Mouse (Mus musculus): ENCODE data around the gene Twist2.

Twist2 gene

DNA sequence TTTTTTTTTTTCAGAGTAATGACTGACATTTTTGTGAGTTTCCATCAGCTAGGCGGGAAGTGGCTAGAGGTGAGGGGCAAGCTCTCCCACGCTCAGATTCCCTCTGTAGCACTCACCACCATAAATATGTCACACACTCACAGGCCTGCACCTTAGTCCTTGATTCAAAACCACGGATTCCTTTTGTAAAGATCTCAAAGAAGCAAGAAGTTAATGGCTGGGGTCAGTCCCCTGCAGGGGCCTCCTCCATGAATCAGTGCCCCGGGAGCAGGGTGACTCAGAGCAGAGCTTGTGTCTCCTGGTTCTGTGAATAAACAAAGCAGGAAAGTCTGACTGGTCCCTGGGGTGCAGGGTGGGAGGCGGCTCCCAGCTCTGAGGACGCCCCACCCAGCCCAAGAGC, 15.3 kb downstream of the Twist2 start:
- no peak for DNase-seq (ENCODE audit: extremely low read depth, low read depth)

DNA sequence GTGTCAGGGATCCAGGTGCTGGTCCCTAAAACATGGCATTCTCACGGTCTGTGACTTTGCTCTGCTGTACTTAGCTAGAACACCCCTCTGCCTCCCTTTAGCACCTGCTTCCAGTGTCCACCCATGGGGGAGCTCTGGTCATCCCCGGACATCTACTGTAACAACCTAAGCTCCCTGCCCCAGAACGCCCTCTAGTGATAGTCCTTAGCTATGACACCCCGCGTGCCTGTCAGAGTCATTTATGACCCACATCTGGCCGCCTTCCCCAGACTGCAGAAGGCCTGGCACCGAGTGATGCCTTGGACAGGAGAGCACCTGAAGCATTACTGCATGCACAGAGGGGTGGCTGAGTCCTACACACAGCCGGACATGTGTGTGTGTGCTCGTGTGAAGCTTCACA, 18.0 kb downstream of the Twist2 start:
- DNase-seq (ENCODE audit: extremely low read depth, low read depth): no peak

DNA sequence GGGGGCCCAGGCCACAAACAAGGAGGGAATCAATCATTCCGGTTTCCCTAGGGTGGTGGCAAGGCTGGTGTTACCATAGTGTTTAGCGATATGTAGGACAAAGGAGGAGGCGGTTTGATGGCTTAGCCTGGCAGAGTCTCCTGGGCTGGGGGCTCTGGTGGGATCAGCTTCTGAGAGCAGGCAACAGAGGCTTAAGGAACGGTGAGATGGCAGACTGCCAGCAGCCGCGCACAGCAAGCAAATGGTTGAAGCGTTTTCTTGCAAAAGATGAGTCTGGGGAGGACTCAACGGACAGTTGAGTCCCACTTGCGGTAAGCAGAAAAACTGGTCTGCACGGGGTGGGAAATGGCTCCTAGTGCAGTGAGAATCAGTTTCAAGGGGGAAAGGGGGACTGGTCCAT, 19.3 kb downstream of the Twist2 start:
- DNase-seq (ENCODE audit: extremely low read depth, low read depth): no peak

DNA sequence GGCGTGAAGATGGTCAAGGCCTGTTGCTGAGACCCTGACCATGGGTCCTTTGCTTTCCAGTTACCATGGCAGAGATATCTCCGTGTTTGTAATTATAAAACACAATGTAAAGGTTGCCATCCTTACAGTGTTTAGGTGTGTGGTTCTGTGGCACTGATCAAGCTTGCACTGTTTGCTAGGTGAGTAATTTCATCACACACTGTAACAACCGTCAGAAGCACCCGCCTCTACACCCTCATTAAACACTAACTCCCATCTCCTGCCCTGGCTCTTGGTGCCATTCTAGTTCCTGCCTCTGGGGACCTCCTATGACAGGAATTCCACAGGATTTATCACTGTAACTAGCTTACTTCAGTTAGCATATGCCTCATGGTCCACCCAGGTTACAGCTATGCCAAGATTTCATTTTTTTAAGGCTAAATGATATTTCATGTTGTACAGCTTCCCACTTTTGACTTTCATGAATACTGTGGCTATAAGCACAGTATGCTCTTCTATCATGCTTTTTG, 21.1 kb downstream of the Twist2 start:
- no peak for DNase-seq (ENCODE audit: extremely low read depth, low read depth)

DNA sequence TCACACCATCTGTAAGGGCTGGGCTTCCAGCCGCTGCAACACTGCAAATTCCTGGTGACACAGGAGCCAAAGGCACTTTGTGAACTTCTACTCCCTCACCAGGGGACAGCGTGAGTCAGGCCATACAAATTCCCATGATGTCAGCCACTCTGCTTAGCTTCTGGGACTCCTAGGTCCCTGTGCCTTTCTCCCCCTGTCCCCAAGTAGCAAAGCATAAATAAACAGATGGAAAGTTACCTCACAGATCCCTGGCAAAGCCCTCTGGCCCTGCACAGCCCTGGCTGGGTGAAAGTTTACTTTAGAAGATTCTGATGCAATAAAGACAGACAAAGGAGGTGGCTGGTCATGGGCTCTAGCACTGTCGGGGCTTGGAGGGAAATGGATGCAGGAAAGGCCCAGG, 22.3 kb downstream of the Twist2 start:
- DNase-seq (ENCODE audit: extremely low read depth, low read depth): no peak

DNA sequence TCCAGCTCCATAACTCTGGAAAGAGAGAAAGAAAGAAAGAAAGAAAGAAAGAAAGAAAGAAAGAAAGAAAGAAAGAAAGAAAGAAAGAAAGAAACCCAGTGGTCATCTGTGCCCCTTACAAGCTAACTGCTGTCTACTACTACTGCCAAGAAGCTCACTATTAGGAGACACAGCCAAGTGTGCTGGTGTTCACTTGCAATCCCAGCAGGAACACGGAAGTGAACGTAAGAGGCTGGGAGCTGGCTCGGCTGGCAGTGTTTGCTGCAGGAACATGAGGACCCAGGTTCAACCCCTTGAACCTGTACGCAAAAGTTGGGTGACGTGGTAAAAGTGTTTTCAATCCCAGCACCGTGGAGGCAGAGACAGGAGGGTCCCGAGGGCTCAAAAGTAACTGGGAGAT, 22.7 kb downstream of the Twist2 start:
- DNase-seq (ENCODE audit: extremely low read depth, low read depth): no peak

DNA sequence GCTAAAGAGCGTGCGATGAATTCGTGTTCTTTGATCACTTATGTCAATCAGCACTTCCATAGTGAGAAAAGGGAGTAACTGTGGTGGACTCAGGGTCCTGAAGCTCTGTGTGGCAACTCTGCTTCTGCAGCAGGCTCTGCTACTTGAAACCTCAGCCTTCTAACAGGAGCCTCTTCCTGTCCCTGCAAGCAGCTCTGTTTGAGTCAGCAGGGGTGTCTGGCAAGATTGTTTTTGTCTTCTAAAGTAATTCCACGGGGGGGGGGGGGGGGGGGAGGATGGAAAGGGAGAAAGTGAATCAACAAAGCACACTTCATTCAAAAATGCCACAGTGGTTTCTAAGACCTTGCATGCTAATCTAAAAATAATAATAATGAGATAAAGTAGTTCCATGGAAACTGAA, 24.0 kb downstream of the Twist2 start:
- DNase-seq (ENCODE audit: extremely low read depth, low read depth): no peak

DNA sequence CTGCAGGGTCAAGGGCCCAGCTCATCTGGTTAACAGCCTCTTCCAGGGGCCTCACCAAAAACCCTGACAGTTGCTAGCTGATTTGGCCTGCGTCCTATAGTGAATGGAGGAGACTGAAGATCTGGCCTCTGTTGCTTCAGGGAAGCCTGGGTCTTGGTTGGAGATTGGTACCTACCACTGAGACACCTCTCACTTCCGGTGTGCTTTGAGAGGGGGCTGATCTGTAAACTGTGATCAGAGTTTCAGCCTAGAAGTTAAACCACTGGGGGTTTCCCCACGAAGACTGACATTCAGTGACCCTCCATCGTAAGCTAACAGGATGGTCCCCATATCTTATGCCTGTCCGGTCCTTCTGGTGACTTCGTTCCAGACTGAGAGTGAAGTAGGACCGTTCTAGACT, 30.7 kb downstream of the Twist2 start:
- DNase-seq (ENCODE audit: extremely low read depth, low read depth): no peak

DNA sequence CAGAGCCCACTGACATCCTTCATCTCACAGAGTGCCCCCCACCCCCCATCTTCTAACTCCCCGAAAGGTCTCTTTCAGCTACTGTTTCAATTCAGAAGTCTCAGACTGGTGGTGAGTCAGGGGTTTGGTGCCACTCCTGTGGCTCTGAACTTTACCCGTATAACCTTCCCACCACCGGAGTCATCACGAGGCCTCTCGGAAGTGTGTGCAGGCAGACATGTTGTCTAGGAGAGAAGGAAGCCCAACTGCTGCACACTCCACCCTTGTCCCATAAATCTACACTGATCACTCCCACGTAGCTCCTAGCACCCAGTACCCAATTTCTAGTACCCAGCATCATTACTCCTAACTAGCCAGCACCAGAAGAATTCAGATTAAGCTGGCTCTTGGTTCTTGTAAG, 38.3 kb downstream of the Twist2 start:
- no peak for DNase-seq (ENCODE audit: extremely low read depth, low read depth)

DNA sequence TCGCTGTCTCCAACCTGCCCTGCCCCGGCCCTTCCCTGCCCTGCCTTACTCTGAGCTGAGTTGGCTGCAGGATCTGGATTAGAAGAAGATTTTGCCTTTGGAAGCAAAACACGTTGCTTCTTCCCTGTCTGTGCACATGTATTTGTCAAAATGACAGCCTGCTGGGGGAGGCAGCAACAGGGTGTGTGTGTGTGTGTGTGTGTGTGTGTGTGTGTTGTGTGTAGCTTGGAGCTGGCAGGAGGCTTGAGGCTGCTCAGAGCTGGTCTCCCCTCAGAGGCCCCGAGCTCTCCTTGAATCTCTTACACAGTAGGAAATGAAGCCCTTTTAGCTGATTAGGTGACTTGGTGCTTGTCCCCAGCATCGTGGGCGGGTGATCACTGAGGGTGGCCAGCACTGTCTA, 38.7 kb downstream of the Twist2 start:
- no peak for DNase-seq (ENCODE audit: extremely low read depth, low read depth)

DNA sequence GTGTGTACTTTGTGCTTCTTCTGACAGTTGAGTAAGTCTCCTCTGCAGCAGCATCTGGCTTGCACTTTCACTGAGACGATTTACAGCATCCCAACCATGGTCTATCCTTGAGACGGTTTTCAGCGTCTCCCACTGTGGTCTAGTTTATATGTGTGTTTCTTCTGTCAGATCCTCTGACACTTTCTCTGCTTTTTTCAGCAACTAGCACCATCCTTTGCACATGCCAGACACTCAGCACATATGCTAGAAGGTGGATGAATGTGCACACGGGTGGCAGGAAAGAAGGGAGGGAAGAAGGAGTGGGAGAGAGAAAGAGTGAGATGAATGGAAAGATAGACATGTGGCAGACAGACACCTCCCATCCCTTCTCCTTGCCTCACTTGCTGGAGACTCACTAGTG, 43.0 kb downstream of the Twist2 start:
- no peak for DNase-seq (ENCODE audit: extremely low read depth, low read depth)

DNA sequence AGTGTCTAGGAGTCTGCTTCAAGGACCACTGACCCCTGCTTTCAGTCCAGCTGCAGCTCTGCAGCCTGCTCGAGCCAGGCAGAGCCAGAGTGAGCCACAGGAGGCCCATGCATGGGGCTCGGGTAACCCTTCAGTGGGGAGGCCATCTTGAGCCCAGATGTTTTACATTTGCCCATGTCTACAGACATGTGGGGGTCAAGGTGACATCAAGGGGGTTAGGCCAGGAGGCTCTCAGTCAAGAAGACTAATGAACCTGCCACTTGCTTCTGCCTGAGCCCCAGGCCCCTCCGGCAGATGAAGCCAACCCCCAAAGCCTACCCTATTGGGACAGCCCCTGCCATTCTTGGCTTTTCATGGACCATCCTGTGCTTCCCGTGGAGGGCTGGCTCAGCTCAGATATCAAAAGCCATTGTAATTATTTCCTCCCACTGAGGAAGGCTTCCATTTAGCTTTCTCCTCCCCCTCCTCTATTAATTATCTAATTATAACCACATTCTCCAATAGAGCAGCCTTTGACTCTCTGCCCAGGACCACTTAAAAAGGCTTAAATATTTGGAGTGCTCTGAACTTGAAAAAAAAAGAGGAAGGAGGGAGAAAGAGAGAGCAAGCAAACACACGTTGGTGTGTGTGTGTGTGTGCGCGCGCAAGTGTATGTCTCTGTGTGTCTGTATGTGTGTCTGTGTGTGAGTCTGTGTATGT, 43.6 kb downstream of the Twist2 start:
- DNase-seq (ENCODE audit: extremely low read depth, low read depth): no peak

DNA sequence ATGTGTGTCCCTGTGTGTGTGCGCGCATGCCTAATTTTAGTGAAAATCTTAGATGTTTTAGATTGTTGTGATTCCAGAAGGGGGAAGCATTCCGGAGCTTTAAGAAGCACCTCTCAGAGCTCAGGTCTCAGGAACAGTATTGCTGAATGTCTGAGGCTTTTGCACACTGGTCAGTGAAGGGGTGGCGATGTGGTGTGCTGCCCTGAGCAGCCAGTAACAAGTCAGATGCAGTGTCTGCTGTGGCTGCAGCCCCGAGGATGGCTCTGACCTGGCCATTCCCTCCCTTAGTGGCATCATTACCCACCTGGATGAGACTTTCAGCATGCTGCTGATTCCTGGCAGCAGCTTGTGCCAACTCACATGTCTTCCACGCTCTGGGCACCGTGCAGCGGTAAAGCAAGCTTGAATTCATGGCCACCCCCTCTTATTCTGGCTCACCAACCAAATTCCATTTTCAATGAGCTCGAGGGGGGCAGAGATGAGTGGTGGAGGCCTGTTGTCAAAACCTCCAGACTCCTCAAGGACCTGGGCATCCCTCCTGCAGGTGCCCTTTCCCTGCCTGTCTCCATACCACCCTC, 44.2 kb downstream of the Twist2 start:
- no peak for DNase-seq (ENCODE audit: extremely low read depth, low read depth)

DNA sequence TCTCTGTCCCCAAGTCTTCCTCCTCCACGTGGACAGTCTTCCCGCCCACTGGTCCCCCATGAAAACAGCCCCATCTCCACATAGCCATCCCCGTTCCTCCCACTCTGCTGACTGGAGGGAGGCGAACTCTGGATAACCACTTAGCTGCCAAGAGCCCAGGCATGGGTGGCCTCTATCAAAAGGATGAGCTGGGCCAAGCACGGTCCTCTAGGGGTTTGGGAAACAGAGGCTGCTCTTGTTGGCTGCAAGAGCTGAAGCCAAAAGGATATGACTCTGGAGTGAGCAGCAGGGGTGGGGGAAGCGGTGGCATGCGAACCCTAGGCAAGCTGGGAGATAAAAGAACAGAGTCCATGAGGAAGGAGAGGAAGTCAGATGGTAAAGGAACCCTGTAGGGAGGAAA, 50.0 kb downstream of the Twist2 start:
- DNase-seq (ENCODE audit: extremely low read depth, low read depth): no peak

DNA sequence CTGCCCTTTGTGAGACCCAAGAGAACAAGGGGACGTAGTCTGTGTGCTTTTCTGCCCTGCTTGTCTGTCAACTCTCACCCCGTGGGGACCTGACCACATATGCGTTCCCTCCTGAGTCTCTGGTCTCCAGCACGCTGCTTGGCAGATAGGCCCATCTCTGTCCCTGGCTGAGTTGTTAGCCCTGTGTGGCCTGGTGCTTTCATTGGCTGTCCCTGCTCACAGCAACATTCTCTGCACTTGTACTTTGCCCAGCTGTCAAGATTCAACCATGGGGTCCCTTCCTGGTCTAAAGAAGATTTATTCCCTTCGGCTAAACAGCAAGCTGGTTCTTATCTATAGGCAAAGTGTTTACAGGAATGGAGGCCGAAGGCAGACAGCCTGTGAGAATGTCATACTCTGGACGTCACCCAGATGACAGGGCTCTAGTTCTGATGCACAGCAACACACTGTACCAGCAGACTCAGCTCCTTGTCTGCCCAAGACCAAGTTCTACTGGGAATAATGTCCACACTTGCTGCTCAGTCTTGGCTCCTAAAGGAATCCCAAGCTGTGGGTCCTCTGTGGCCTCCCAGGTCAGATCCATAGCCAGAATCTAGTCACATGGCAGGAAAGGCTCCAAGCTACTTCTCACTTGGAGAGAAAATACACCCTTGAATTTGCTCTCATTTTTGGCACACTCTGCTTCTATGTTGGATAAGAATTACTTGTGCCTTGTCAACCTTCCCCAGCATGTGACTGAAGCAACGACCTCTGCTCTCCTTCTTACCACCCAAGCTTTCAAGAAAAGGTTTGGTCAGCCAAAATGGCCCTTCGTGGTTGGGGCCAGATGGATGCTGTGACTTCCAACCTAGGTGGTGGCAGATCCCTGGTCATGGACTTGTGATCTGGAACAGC, 55.8 kb downstream of the Twist2 start:
- no peak for DNase-seq (ENCODE audit: extremely low read depth, low read depth)

DNA sequence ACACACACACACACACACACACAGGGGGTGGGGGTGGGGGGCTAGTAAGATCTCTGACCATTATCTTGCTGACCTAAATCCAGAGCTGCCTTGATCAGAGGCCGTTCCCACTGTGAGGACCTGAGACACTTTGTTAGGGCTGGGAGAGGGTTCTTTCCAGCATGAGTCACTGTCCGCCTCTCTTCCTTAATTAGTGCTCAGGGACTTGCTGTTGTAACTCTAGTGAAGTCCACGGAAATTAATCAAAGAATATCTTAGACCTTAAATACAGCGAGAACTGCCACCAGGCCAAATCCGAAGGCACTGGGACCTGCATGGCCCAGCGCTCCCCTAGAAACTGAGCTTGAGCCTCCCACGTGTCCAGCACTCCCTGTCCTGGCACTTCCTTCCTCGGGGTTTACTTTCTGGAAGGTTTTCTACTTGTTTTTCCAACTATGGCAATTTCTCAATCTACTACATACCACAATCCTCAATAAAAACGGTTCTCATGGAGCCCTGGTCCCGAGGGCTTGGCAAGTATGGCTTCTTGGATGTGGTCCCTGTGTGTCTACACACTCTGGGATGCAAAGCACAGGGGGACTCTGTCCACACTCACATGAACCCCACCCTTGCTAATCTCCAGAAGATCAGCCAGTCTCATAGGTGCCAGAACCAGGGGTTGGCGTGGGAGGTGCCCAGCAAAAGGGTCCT, 57.0 kb downstream of the Twist2 start:
- DNase-seq (ENCODE audit: extremely low read depth, low read depth): no peak

DNA sequence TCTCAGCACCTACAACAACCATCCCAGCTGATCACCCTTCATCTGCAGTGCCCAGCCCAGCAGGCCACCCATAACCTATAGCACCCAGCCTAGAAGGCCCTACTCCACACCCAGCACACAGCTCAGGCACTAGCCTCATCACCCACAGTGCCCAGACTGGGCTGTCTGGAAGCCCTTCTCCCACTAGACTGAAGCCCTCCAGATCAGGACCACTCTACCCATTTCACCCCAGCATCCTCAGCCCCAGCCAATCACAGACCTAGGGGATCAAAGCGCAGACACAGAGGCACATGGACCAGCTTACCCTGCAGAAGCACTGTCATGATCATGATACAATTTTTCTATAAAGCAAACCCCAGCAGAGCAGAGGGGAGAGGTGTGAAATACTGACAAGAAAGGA, 57.6 kb downstream of the Twist2 start:
- DNase-seq (ENCODE audit: extremely low read depth, low read depth): no peak

DNA sequence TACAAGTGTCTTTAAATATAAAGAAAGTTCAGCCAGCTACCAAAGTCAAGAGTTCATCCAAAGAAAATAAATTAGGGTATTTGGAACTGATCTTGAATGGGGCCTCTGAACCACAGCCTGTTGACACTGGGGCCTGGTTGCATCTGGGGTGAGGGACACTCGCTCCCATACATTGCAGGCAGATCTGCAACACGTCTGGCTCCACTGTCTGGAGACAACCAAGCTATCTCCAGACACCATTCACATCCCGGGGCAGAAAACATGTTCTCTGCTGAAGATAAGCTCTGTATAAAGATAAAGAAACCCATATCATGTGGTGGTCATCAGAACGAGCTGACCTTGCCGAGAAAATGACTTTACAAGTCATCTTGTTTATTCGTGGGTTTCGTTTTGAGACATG, 60.2 kb downstream of the Twist2 start:
- DNase-seq (ENCODE audit: extremely low read depth, low read depth): no peak

DNA sequence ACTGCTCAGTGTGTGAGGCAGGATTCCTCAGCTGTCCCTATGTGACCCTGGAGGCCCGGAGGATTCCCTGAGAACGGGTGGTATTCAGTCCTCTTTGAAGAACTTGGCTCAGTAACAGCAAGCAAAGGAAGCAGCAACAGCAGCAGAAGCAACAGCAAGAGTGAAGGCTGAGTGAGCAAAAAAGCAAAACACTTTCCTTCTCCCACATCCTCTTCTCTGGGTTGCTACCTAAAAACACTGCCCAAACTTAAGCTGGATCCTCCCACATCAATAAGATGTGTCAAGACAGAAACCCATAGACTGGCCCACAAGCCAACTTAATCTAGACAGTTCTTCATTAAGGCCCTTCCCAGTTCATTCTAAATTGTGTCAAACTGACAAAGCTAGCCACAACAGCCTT, 64.7 kb downstream of the Twist2 start:
- no peak for DNase-seq (ENCODE audit: extremely low read depth, low read depth)

DNA sequence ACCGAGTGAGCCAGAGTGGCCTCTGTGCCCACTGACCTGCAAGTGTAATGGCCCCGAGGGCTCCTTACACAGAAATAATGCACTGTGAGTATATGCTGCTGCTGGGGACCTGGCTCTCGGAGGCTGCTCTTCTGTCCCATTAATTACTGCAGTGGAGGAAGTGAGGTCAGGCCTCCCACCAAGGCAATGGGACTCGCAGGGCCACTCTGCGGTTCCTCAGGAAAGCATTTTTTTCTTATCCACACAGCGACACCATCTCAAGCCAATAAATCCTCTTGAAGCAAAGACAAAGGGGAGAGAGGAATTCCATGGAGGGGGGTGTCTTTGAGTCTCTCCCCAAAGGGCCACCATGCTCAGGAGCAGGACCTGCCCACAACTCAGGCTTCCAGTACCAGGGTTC, 69.8 kb downstream of the Twist2 start:
- DNase-seq (ENCODE audit: extremely low read depth, low read depth): no peak

DNA sequence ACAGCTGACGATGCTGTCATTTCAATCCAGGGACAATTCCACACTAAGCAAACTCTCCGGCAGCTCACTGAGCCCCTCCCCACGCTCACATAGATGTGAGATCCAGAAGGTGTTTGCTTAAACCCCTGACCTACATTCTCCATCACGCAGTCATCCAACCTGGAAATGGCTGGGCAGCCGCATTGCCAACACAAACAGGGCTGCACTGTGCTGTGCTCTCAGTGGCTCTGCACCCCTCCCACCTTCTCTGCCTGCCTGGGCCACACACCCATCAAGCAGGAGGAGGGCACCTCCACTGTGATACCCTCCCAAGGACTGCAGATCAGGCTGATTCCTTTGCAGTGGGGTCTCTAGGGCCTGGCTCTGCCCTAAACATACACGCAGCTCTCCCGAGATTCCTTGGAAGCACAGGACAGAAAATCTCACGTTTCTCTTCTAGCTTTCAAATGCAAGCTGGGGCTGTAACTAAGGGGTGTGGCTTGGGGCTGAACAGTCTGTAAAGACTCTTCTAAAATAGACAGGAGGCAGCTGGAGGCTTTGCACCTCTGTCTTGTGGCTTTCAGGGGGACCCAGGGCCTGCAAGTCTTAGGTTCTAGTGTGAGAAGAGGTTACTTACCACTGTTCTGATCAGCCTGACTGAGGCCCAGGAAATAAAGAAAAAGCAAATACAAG, 71.3 kb downstream of the Twist2 start:
- DNase-seq (ENCODE audit: extremely low read depth, low read depth): no peak
